Mouse (Mus musculus) liver, postnatal 0 days (tissue): ENCODE results near the gene Kcnip1.

Experiments used
- CTCF ChIP-seq: sonication (generic); IDR thresholded peaks from 2 replicates; pipeline ENCODE4 v1.5.1; 2016; ENCODE audit warnings: antibody characterized with exemption, low read depth
- EP300 ChIP-seq: IDR thresholded peaks from 2 replicates; pipeline ENCODE4 v1.6.1; 2016; ENCODE audit warnings: antibody characterized with exemption, low read depth, mild to moderate bottlenecking

GRCm38 (mm10) chr11:33685904-33686303, 307.0 kb downstream of the Kcnip1 start:
- no peak for TF ChIP-seq CTCF
- no peak for TF ChIP-seq EP300
